Mouse (Mus musculus) neural tube, embryonic 12.5 days (tissue): ENCODE data around the gene Ube2o. TPM values are rescaled to one million over a fixed set of nuclear protein-coding genes. Genes with fewer than 3 reads are reported as not detected.

ENCODE experiments used
- ATAC-seq: fragments of 200-750 bp; cut with Nextera tagmentation; 2 replicates; pipeline ENCODE4 v1.8.0; 2017; ENCODE audit warnings: low read depth, mild to moderate bottlenecking, moderate TSS enrichment, moderate library complexity; ENCODE audit not compliant: low FRiP score
- H3K27ac ChIP-seq: fragments of 300-500 bp; sonication (generic); 2 replicates; pipeline ENCODE4 v1.5.1; 2016
- H3K27me3 ChIP-seq: fragments of 300-500 bp; sonication (generic); replicated peaks from 2 replicates; pipeline ENCODE4 v1.6.1; 2016; ENCODE audit warnings: mild to moderate bottlenecking
- H3K36me3 ChIP-seq: fragments of 300-500 bp; sonication (generic); 2 replicates; pipeline ENCODE4 v1.6.1; 2016; ENCODE audit warnings: mild to moderate bottlenecking
- H3K4me1 ChIP-seq: fragments of 300-500 bp; sonication (generic); 2 replicates; pipeline ENCODE4 v1.6.1; 2016
- H3K4me2 ChIP-seq: fragments of 300-500 bp; sonication (generic); replicated peaks from 2 replicates; pipeline ENCODE4 v1.6.1; 2016; ENCODE audit warnings: mild to moderate bottlenecking
- H3K4me3 ChIP-seq: fragments of 300-500 bp; sonication (generic); 2 replicates; pipeline ENCODE4 v1.5.1; 2016
- H3K9ac ChIP-seq: fragments of 300-500 bp; sonication (generic); 2 replicates; pipeline ENCODE4 v1.6.1; 2016; ENCODE audit warnings: mild to moderate bottlenecking
- H3K9me3 ChIP-seq: fragments of 300-500 bp; sonication (generic); 2 replicates; pipeline ENCODE4 v1.6.1; 2016; ENCODE audit warnings: mild to moderate bottlenecking
- WGBS: fragments of 180-500 bp; shearing (Covaris S2); methylation state at CpG from one replicate; pipeline ENCODE4 v1.1.7; 2016; 5-methylcytosine and 5-hydroxymethylcytosine counted together
- polyA plus RNA-seq: library from polyadenylated mRNA; unstranded; fragments of >200 nt; fragmentation: Nextera tagmentation; extraction: Ambion mirVana; gene quantifications from 2 replicates; pipeline ENCODE4 v1.2.1, GENCODE M21; 2016

The Ube2o gene
- polyA plus RNA-seq, 1 experiment from 2014 or later: 37.6 TPM

- no peak overlapping the region for H3K4me2 ChIP-seq
- H3K27ac ChIP-seq: no peak overlapping the region
Observed at GRCm38 (mm10) chr11:116589574-116589973, 8.3 kb upstream of the Ube2o start.

GRCm38 (mm10) chr11:116589020-116589531 is 7.8 kb upstream of the Ube2o start:
- H3K36me3 ChIP-seq: no peaks in the 10 kb centered on the region
- peak overlapping the region; percentile 11; the same call in 1 of the 2 replicates for H3K27ac ChIP-seq
- 29% methylated on average over 14 of the region's 14 CpGs for WGBS
- no peak overlapping the region for H3K9ac ChIP-seq
- no peaks in the 10 kb centered on the region for H3K27me3 ChIP-seq
- H3K4me2 ChIP-seq: no peak overlapping the region
- ATAC-seq: peak; percentile 41; the same call in 1 of the 2 replicates
- H3K9me3 ChIP-seq: no peaks in the 10 kb centered on the region
- no peak overlapping the region for H3K4me3 ChIP-seq
- H3K4me1 ChIP-seq: peaks cover 10% of the 10 kb centered on the region

More at GRCm38 (mm10) chr11:116589574-116589973, 8.3 kb upstream of the Ube2o start:
- H3K4me3 ChIP-seq: no peak overlapping the region
- no peaks in the 10 kb centered on the region for H3K9me3 ChIP-seq
- no peak for ATAC-seq
- H3K36me3 ChIP-seq: no peaks in the 10 kb centered on the region
- H3K4me1 ChIP-seq: peaks cover 10% of the 10 kb centered on the region
- 64% methylated on average over 8 of the region's 8 CpGs for WGBS
- no peak overlapping the region for H3K9ac ChIP-seq
- H3K27me3 ChIP-seq: no peaks in the 10 kb centered on the region

- H3K36me3 ChIP-seq: no peaks in the 10 kb centered on the region
- no peak overlapping the region for H3K4me3 ChIP-seq
- H3K27me3 ChIP-seq: no peaks in the 10 kb centered on the region
- peaks cover 3% of the 10 kb centered on the region; the same call in 1 of the 2 replicates for H3K4me1 ChIP-seq
- no peak overlapping the region for H3K9ac ChIP-seq
- no peak overlapping the region for H3K27ac ChIP-seq
- peak overlapping the region; percentile 43 for H3K4me2 ChIP-seq
- H3K9me3 ChIP-seq: no peaks in the 10 kb centered on the region
- peak; percentile 63 for ATAC-seq
- 21% methylated on average over 23 of the region's 23 CpGs for WGBS
Observed at GRCm38 (mm10) chr11:116586801-116587631, 5.8 kb upstream of the Ube2o start.

DNA sequence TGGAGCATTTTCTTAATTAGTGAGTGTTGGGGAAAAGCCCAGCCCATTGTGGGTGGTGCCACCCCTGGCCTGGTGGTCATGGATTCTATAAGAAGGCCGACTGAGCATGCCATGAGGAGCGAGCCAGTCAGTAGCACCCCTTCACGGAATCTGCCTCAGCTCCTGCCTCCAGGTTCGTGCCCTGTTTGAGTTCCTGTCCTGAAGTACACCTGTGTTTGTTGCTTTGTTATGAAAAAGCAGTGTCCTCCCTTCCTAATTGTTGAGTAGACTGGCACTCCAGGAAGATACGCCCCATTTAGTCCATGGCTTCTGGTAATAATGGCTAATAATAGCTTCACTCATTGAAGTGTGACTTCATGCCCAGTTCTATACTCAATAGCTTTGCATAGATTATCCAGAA is 5.1 kb upstream of the Ube2o start, which contains the start of gene Aanat:
Aanat (plus strand) TSS at position 123 of the 400 bp plus-strand sequence.
- no peaks in the 10 kb centered on the region for H3K27me3 ChIP-seq
- no peak within 1 kb of the TSS for H3K9ac ChIP-seq
- H3K27ac ChIP-seq: no peak within 1 kb of the TSS
- H3K36me3 ChIP-seq: no peaks in the 10 kb centered on the region
- ATAC-seq: no peak
- H3K9me3 ChIP-seq: no peaks in the 10 kb centered on the region
- H3K4me2 ChIP-seq: peak within 1 kb of the TSS; percentile 43
- WGBS: 64% methylated on average over 5 of the region's 5 CpGs
- H3K4me1 ChIP-seq: peaks cover 3% of the 10 kb centered on the region; the same call in 1 of the 2 replicates
- H3K4me3 ChIP-seq: no peak within 1 kb of the TSS

GRCm38 (mm10) chr11:116585682-116586081 is 4.4 kb upstream of the Ube2o start:
- Histone ChIP-seq H3K4me2 (no peak overlapping the region), H3K4me1 (peaks cover 3% of the 10 kb centered on the region; the same call in 1 of the 2 replicates)
- ATAC-seq: no peak

DNA sequence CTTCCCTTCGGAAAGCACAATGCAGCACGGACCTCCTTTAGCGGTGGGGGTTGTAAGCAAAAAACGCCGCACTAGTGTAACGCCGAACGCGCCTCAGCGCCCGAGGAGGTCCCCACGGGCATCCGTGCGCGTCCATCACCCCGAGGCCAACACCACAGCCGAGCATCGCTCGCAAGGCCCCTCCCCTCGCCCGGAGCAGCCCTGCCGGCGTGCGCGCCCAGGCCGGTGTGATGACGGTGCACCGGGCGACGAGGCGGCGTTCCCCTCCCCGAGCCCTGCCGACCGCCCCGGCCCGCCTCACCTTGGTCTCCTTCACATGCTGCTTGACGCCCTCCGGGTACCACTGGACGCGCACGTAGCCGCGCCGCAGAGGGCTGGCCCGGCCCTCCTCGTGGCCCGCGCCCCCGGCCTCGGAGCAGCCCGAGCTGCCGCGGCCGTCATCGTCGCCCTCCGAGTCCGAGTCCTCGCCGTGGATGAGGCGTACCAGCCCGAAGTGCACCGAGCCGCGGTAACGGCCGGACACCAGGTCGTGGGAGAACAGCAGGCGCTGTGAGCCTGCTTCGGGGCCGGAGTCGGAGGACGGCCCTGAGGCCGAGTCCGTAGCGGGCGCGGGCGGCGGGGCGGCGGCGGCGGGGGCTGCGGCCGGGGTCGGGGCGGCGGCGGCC is 404 bp downstream of the Ube2o start:
- peak overlapping the region; percentile 97 for H3K4me3 ChIP-seq
- no peaks in the 10 kb centered on the region for H3K36me3 ChIP-seq
- peak overlapping the region; percentile 91 for H3K9ac ChIP-seq
- WGBS: under 1% methylated on average over 90 of the region's 91 CpGs
- no peaks in the 10 kb centered on the region for H3K9me3 ChIP-seq
- ATAC-seq: peak; percentile 85
- peak overlapping the region; percentile 79 for H3K4me2 ChIP-seq
- peak overlapping the region; percentile 90 for H3K27ac ChIP-seq
- H3K4me1 ChIP-seq: peaks cover 26% of the 10 kb centered on the region
- H3K27me3 ChIP-seq: no peaks in the 10 kb centered on the region

More at GRCm38 (mm10) chr11:116585682-116586081, 4.4 kb upstream of the Ube2o start:
- 89% methylated on average over 6 of the region's 6 CpGs for WGBS
- no peak overlapping the region for H3K4me3 ChIP-seq
- no peaks in the 10 kb centered on the region for H3K9me3 ChIP-seq
- no peaks in the 10 kb centered on the region for H3K36me3 ChIP-seq
- H3K9ac ChIP-seq: no peak overlapping the region
- no peak overlapping the region for H3K27ac ChIP-seq
- H3K27me3 ChIP-seq: no peaks in the 10 kb centered on the region

GRCm38 (mm10) chr11:116580031-116580652 is 1.1 kb downstream of the Ube2o start:
- Histone ChIP-seq H3K9me3 (no peaks in the 10 kb centered on the region), H3K36me3 (no peaks in the 10 kb centered on the region), H3K27me3 (no peaks in the 10 kb centered on the region), H3K27ac (peak overlapping the region; percentile 90), H3K4me2 (peak overlapping the region; percentile 79), H3K4me3 (peak overlapping the region; percentile 97), H3K9ac (peak overlapping the region; percentile 91), H3K4me1 (peaks cover 33% of the 10 kb centered on the region)
- 20% methylated on average over 10 of the region's 10 CpGs for WGBS
- peak; percentile 34; the same call in 1 of the 2 replicates for ATAC-seq

DNA sequence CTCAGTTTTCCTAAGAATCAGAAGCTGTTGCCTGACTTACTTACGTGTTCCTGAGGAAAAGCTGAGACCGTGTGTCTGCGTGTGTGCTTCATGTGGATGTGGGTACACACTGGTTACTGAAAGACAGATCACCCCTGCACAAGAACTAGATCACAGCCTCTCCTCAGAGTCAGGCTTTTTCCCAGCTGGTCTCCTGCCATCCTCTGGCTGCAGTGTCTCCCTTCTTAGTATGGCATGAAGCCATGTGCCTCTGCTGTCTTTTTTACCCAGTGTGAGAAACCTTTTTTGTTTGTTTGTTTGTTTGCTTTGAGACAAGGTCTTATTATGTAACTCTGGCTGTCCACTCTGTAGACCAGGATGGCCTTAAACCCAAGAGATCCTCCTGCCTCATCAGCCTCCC is 2.0 kb downstream of the Ube2o start:
- H3K9ac ChIP-seq: no peak overlapping the region
- no peak overlapping the region for H3K4me3 ChIP-seq
- no peaks in the 10 kb centered on the region for H3K36me3 ChIP-seq
- no peak overlapping the region for H3K27ac ChIP-seq
- H3K27me3 ChIP-seq: no peaks in the 10 kb centered on the region
- 95% methylated on average over 3 of the region's 3 CpGs for WGBS
- ATAC-seq: no peak
- H3K9me3 ChIP-seq: no peaks in the 10 kb centered on the region
- peak overlapping the region; percentile 79 for H3K4me2 ChIP-seq
- peaks cover 42% of the 10 kb centered on the region for H3K4me1 ChIP-seq

DNA sequence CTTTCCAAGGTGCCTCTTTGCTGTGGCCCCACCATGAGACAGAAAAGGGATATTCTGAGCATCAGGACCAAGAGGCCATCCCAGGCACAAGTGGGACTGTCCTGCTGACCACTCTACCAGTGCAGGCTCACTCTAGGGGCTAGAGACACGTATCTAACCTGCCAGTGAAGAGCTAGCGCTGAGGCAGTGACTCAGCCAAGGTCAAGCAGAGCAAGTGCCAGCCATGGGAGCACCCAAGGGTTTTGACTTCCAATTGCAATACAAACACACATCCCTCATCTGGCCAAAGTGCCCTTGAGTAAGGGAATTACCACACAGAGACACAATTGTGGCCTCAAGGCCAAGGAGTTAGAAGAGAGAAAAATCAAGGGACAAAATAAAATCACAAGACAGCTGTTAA is 5.9 kb downstream of the Ube2o start:
- Histone ChIP-seq H3K27ac (no peak overlapping the region), H3K27me3 (no peaks in the 10 kb centered on the region), H3K4me1 (peaks cover 60% of the 10 kb centered on the region), H3K36me3 (no peaks in the 10 kb centered on the region), H3K9me3 (no peaks in the 10 kb centered on the region), H3K4me2 (no peak overlapping the region; the same call in 1 of the 2 replicates), H3K9ac (no peak overlapping the region), H3K4me3 (no peak overlapping the region)
- WGBS: 85% methylated on average over 2 of the region's 2 CpGs
- no peak for ATAC-seq

GRCm38 (mm10) chr11:116574982-116575381 is 6.3 kb downstream of the Ube2o start:
- H3K36me3 ChIP-seq: no peaks in the 10 kb centered on the region
- WGBS: 55% methylated on average over 6 of the region's 6 CpGs
- H3K4me2 ChIP-seq: no peak overlapping the region; the same call in 1 of the 2 replicates
- peaks cover 56% of the 10 kb centered on the region for H3K4me1 ChIP-seq
- no peak overlapping the region for H3K27ac ChIP-seq
- H3K9ac ChIP-seq: no peak overlapping the region
- ATAC-seq: no peak
- no peak overlapping the region for H3K4me3 ChIP-seq
- no peaks in the 10 kb centered on the region for H3K9me3 ChIP-seq
- no peaks in the 10 kb centered on the region for H3K27me3 ChIP-seq

DNA sequence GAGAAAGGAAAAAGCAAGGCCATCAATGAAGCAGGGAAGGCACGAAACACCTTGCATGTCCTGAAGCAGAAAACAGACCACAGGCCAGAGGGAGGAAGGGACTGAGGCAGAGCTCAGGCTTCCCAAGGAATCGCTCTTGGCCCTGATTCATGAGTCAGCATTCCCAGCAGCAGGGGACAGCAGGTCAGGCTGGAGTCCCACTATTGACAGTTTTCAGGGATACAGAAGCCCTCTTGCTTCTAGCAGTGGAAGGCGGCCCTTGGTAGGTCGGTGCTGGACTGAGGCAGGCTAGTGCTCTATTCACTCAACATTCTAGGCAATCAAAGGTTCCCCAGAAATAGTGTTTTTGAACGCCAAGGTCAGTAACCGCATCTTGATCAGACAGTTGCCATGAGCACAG is 6.8 kb downstream of the Ube2o start:
- Histone ChIP-seq H3K27me3 (no peaks in the 10 kb centered on the region), H3K4me1 (peaks cover 52% of the 10 kb centered on the region), H3K27ac (no peak overlapping the region), H3K9me3 (no peaks in the 10 kb centered on the region), H3K9ac (no peak overlapping the region), H3K4me3 (no peak overlapping the region), H3K36me3 (no peaks in the 10 kb centered on the region), H3K4me2 (no peak overlapping the region)
- WGBS: 57% methylated on average over 6 of the region's 6 CpGs
- no peak for ATAC-seq
